Mouse (Mus musculus) ovary, postnatal 14 days (tissue): ENCODE measurements at regions not wholly inside any gene's neighbourhood (a gene's known extent, or its start where the extent isn't known, plus 50 kb on each side); places are given as distances from the start of the nearest gene placed in this dataset.

Experiments used
- DNase-seq: peaks from one replicate; pipeline ENCODE4 v3.0.0; 2022; ENCODE audit warnings: low spot score

DNA sequence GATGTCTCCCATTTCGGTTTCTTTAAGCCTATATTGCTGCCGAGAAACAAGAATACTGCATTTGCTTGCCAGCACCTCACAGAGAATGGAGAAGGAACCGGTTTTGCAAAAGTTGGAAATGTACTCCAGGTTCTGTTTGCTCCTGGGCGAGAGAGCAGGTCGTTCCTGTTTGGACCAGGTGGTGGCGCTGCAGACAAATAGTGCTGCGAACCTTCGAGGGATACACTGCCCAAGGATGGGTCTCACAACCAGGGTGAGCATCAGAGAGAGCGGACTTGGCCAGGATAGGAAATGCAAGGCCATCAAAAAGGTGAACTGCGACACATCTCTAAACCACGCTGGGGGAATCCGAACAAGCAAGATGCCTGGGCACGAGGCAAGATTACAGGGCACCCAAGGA lies 54.0 kb upstream of the Ets2 start:
- DNase-seq: peak; percentile 85

DNA sequence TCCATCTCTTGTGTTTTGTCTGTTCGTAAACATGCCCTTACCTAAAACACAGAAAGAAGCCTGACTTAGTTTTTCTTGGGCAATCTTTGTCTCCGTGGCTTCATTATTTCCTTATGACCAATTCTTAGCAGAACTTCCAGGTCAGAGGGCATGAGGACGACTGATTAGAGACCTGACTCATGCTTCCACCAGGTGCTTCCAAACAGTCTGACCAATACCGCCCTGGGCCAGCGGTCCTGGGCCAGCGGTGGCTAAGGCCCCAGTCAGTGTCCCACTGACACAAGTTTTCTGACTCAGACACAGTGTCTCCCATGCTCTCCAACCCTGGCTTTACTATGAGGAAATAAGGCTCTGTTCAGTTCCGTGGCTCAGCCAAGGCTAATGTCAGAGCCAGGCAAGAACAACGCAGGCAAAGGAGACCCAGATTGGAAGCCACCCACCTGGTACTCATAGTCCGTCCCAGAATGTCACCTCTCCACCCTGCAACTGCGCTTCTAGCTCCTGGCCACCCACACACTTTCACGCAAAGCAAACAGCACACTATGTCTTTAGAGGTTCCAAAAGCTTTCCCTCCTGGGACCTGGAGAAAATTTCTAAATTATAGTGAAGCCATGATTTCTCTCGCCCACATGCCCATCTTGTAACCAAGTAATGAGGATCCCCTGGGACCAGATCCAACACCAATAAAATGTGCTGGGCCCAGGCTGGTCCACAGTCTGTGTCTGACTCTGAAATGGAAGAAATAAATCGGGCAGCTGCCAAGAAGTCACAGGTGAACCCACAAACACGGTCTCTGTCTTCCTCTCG lies 56.6 kb upstream of the Erg start:
- DNase-seq: no peak

DNA sequence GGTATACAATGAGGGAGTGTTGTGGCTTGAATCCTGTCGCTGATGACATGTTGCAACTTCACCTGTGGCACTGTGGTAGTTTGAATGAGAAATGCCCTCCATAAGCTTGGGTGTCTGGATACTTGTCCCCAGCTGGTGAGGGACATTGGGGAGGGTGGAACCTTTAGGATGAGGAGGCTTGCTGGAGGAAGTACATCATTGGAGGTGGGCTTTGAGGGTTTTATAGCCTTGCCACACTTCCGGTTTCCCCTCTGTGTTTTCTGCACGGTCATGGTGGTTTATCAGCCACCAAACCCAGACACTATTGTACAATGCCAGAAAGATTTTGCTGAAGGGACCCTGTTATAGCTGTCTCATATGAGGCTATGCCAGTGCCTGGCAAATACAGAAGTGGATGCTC lies 54.3 kb upstream of the Erg start:
- DNase-seq: no peak

DNA sequence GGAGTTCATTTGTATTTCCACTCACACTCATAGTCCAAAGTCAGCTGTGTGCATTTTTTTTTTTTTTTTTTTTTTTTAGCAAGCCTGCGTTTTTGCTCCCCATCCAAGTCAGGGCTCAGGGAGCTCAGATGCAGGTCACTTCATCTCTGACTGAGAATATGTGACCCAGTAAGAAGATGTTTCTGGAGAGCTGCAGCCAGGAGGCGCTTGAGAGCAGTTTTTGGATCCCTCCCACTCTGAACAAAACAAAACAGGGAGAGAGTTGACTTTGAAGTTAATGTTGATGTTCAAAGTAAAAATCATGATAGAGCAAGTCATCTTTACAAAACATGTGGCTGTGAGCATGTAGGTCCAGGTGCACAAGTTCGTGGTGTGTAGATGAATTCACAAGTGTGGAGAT lies 53.3 kb upstream of the Erg start:
- DNase-seq: no peak

DNA sequence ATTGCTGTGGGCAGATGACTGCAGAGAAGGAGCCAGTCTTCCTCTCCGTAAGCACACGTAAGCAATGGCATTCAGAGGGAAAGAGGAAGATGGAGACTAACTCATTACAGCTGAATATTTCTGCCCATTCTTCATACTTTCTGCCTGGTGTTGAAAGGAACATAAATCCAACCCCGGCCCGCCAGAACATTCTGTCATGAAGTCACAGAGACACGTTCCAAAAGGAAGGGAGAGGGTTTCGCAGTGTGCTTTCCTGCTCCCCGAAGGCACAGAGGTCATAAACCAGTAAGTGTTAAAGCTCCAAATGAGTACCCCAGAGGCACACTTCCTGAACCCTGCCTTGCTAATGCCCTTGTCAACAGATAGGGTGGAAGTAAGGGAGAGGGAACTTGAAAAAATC lies 51.5 kb upstream of the Erg start:
- DNase-seq: no peak

DNA sequence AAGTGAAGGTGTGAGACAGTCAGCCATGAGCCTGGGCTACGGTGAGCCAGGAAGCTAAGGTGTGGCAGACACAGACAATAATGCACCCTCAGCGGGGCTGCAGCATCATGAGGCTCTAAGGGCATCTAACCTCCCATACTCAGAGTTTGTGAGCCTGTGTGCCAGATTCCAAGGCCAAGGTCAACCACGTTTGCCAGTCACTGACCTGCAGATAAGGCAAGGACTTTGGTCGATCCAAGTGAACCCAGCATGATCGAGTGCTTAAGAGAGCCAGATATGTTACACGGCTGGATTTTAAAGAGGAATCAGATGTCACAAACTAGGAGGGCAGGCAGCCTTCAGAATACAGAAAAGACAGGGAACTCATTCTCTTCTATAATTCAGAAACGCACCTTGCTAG lies 50.2 kb upstream of the Erg start:
- DNase-seq: no peak
